Mouse (Mus musculus): ENCODE measurements around the gene Khdrbs2. TPM values are rescaled to one million over a fixed set of nuclear protein-coding genes. Genes with fewer than 3 reads are reported as not detected.

The Khdrbs2 gene
- total RNA-seq, 1 experiment, result 0.18 TPM

- Histone ChIP-seq H3K36me3 (ENCODE audit: control insufficient read depth, insufficient read depth, low read length, poor library complexity, severe bottlenecking) (no peaks in the 10 kb centered on the region), H3K27ac (ENCODE audit: insufficient read depth, low read depth, low read length, poor library complexity, severe bottlenecking) (no peak overlapping the region), H3K9me3 (ENCODE audit: control insufficient read depth, insufficient read depth, low read depth, low read length) (no peaks in the 10 kb centered on the region), H3K4me3 (ENCODE audit: insufficient read depth in 1 of 2, low read depth in 1 of 2, low read length in 2 of 2, poor library complexity in 1 of 2, severe bottlenecking in 1 of 2) (no peak overlapping the region), H3K9ac (ENCODE audit: insufficient read depth, low read depth, low read length, poor library complexity, severe bottlenecking) (no peak overlapping the region), H3K4me1 (ENCODE audit: control insufficient read depth in 2 of 2, insufficient read depth in 2 of 2, low read length in 2 of 2, poor library complexity in 1 of 2) (no peaks in the 10 kb centered on the region)
- in situ Hi-C loops (cut with MboI; ENCODE audit: low sequenced_read_pairs in 2 of 2, unreplicated experiment in 2 of 2), result no loop called here
- no peak for TF ChIP-seq ZNF384 (IDR thresholded peaks at IDR 0.05; ENCODE audit: low read depth, low read length)
- TF ChIP-seq ZC3H11A (IDR thresholded peaks at IDR 0.05; ENCODE audit: borderline replicate concordance, low read depth, low read length), result no peak
- no peak for TF ChIP-seq CHD2 (IDR thresholded peaks at IDR 0.05; ENCODE audit: low read depth, low read length)
- TF ChIP-seq HCFC1 (IDR thresholded peaks at IDR 0.05; ENCODE audit: borderline replicate concordance, insufficient read depth, low read length), result no peak
- DNase-seq (ENCODE audit: low read depth, low spot score), result no peak
These were observed 128.9 kb downstream of the Khdrbs2 start for GRCm38 (mm10) chr1:32301391-32301790.

- Histone ChIP-seq H3K27ac (ENCODE audit: insufficient read depth, low read depth, low read length, poor library complexity, severe bottlenecking) (no peak overlapping the region), H3K9ac (ENCODE audit: insufficient read depth, low read depth, low read length, poor library complexity, severe bottlenecking) (no peak overlapping the region), H3K4me3 (ENCODE audit: insufficient read depth in 1 of 2, low read depth in 1 of 2, low read length in 2 of 2, poor library complexity in 1 of 2, severe bottlenecking in 1 of 2) (no peak overlapping the region), H3K36me3 (ENCODE audit: control insufficient read depth, insufficient read depth, low read length, poor library complexity, severe bottlenecking) (no peaks in the 10 kb centered on the region), H3K4me1 (ENCODE audit: control insufficient read depth in 2 of 2, insufficient read depth in 2 of 2, low read length in 2 of 2, poor library complexity in 1 of 2) (no peaks in the 10 kb centered on the region), H3K9me3 (ENCODE audit: control insufficient read depth, insufficient read depth, low read depth, low read length) (no peaks in the 10 kb centered on the region)
- TF ChIP-seq ZNF384 (IDR thresholded peaks at IDR 0.05; ENCODE audit: low read depth, low read length) (no peak), MAFK (IDR thresholded peaks at IDR 0.05; ENCODE audit: insufficient read depth, low read depth, low read length) (no peak)
- no peak for DNase-seq (ENCODE audit: low read depth, low spot score)
- in situ Hi-C loops (cut with MboI; ENCODE audit: low sequenced_read_pairs in 2 of 2, unreplicated experiment in 2 of 2), result no loop called here
These were observed 136.6 kb downstream of the Khdrbs2 start for GRCm38 (mm10) chr1:32309074-32309473.

GRCm38 (mm10) chr1:32309637-32310036, 137.1 kb downstream of the Khdrbs2 start:
- Histone ChIP-seq H3K27ac (ENCODE audit: insufficient read depth, low read depth, low read length, poor library complexity, severe bottlenecking) (no peak overlapping the region), H3K4me1 (ENCODE audit: control insufficient read depth in 2 of 2, insufficient read depth in 2 of 2, low read length in 2 of 2, poor library complexity in 1 of 2) (no peaks in the 10 kb centered on the region), H3K36me3 (ENCODE audit: control insufficient read depth, insufficient read depth, low read length, poor library complexity, severe bottlenecking) (no peaks in the 10 kb centered on the region), H3K9me3 (ENCODE audit: control insufficient read depth, insufficient read depth, low read depth, low read length) (no peaks in the 10 kb centered on the region), H3K9ac (ENCODE audit: insufficient read depth, low read depth, low read length, poor library complexity, severe bottlenecking) (no peak overlapping the region), H3K4me3 (ENCODE audit: insufficient read depth in 1 of 2, low read depth in 1 of 2, low read length in 2 of 2, poor library complexity in 1 of 2, severe bottlenecking in 1 of 2) (no peak overlapping the region)
- no peak for DNase-seq (ENCODE audit: low read depth, low spot score)
- in situ Hi-C loops (cut with MboI; ENCODE audit: low sequenced_read_pairs in 2 of 2, unreplicated experiment in 2 of 2), result no loop called here
- TF ChIP-seq HCFC1 (IDR thresholded peaks at IDR 0.05; ENCODE audit: borderline replicate concordance, insufficient read depth, low read length), result no peak
- TF ChIP-seq ZNF384 (IDR thresholded peaks at IDR 0.05; ENCODE audit: low read depth, low read length), result no peak
- TF ChIP-seq ZC3H11A (IDR thresholded peaks at IDR 0.05; ENCODE audit: borderline replicate concordance, low read depth, low read length), result no peak
- TF ChIP-seq MAFK (IDR thresholded peaks at IDR 0.05; ENCODE audit: insufficient read depth, low read depth, low read length), result no peak
- no peak for TF ChIP-seq CHD2 (IDR thresholded peaks at IDR 0.05; ENCODE audit: low read depth, low read length)

GRCm38 (mm10) chr1:32339108-32339507, 166.6 kb downstream of the Khdrbs2 start:
- Histone ChIP-seq H3K9me3 (ENCODE audit: control insufficient read depth, insufficient read depth, low read depth, low read length) (no peaks in the 10 kb centered on the region), H3K36me3 (ENCODE audit: control insufficient read depth, insufficient read depth, low read length, poor library complexity, severe bottlenecking) (no peaks in the 10 kb centered on the region), H3K4me3 (ENCODE audit: insufficient read depth in 1 of 2, low read depth in 1 of 2, low read length in 2 of 2, poor library complexity in 1 of 2, severe bottlenecking in 1 of 2) (no peak overlapping the region), H3K4me1 (ENCODE audit: control insufficient read depth in 2 of 2, insufficient read depth in 2 of 2, low read length in 2 of 2, poor library complexity in 1 of 2) (no peaks in the 10 kb centered on the region), H3K27ac (ENCODE audit: insufficient read depth, low read depth, low read length, poor library complexity, severe bottlenecking) (no peak overlapping the region), H3K9ac (ENCODE audit: insufficient read depth, low read depth, low read length, poor library complexity, severe bottlenecking) (no peak overlapping the region)
- DNase-seq (ENCODE audit: low read depth, low spot score), result no peak
- no peak for TF ChIP-seq CHD2 (IDR thresholded peaks at IDR 0.05; ENCODE audit: low read depth, low read length)
- no peak for TF ChIP-seq ZNF384 (IDR thresholded peaks at IDR 0.05; ENCODE audit: low read depth, low read length)
- no peak for TF ChIP-seq ZC3H11A (IDR thresholded peaks at IDR 0.05; ENCODE audit: borderline replicate concordance, low read depth, low read length)
- TF ChIP-seq HCFC1 (IDR thresholded peaks at IDR 0.05; ENCODE audit: borderline replicate concordance, insufficient read depth, low read length), result no peak
- no peak for TF ChIP-seq MAFK (IDR thresholded peaks at IDR 0.05; ENCODE audit: insufficient read depth, low read depth, low read length)
- in situ Hi-C loops (cut with MboI; ENCODE audit: low sequenced_read_pairs in 2 of 2, unreplicated experiment in 2 of 2), result no loop called here

- no peak overlapping the region for H3K27ac ChIP-seq (ENCODE audit: insufficient read depth, low read depth, low read length, poor library complexity, severe bottlenecking)
- no peaks in the 10 kb centered on the region for H3K9me3 ChIP-seq (ENCODE audit: control insufficient read depth, insufficient read depth, low read depth, low read length)
- in situ Hi-C loops (cut with MboI; ENCODE audit: low sequenced_read_pairs in 2 of 2, unreplicated experiment in 2 of 2), result no loop called here
- no peak for DNase-seq (ENCODE audit: low read depth, low spot score)
- no peaks in the 10 kb centered on the region for H3K36me3 ChIP-seq (ENCODE audit: control insufficient read depth, insufficient read depth, low read length, poor library complexity, severe bottlenecking)
- TF ChIP-seq MAFK (IDR thresholded peaks at IDR 0.05; ENCODE audit: insufficient read depth, low read depth, low read length) (no peak), ZNF384 (IDR thresholded peaks at IDR 0.05; ENCODE audit: low read depth, low read length) (no peak), ZC3H11A (IDR thresholded peaks at IDR 0.05; ENCODE audit: borderline replicate concordance, low read depth, low read length) (no peak)
- no peak overlapping the region for H3K9ac ChIP-seq (ENCODE audit: insufficient read depth, low read depth, low read length, poor library complexity, severe bottlenecking)
- H3K4me3 ChIP-seq (ENCODE audit: insufficient read depth in 1 of 2, low read depth in 1 of 2, low read length in 2 of 2, poor library complexity in 1 of 2, severe bottlenecking in 1 of 2), result no peak overlapping the region
- no peaks in the 10 kb centered on the region for H3K4me1 ChIP-seq (ENCODE audit: control insufficient read depth in 2 of 2, insufficient read depth in 2 of 2, low read length in 2 of 2, poor library complexity in 1 of 2)
These were observed 175.0 kb downstream of the Khdrbs2 start for GRCm38 (mm10) chr1:32347538-32347937.
